21 mouse cellular contexts compared by ENCODE assay signal in the genomic region with DNA sequence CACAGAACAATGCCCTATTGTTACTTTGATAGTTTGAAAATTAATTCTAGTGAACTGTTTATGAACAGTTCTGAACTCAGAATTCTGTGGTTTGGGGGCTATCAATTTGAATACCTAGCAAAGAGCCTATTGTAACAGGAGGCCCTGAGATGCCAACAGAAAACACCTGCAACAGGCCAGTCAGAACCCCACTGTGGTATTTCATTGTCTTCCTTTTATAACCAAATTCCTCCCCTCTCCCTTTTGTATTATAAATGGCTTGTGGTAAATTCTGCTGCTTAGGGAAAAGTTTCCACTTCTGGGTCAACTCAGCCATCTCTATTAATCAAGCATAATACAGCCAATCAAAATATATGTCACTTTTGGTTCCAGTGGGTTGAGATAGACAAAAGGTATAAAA.
DNase-seq lines count a peak whose midpoint lies in the region; TF ChIP-seq lines count a peak whose summit lies in the region.
"Had no signal": no experiment of that assay in that cellular context is flagged by ENCODE, and none has a peak within 500 bp of the region (broad histone marks: within the 10 kb centered on the region; RNA-seq: fewer than 3 reads in every experiment).

No protein-coding gene starts in this region.

- H3K4me1 ChIP-seq in ES-Bruce4 (ENCODE audit: control insufficient read depth, insufficient read depth, low read length), result no peaks in the 10 kb centered on the region
- H3K4me1 ChIP-seq: embryonic facial prominence, embryonic 10.5 days; embryonic facial prominence, embryonic 12.5 days; forebrain, embryonic 13.5 days; forebrain, embryonic 15.5 days had no signal

- no peak overlapping the region for H3K4me3 ChIP-seq in ES-Bruce4 (ENCODE audit: low read depth, low read length)
- H3K4me3 ChIP-seq: embryonic facial prominence, embryonic 10.5 days; embryonic facial prominence, embryonic 12.5 days; forebrain, embryonic 13.5 days; forebrain, embryonic 15.5 days had no signal

- no peak overlapping the region for H3K9ac ChIP-seq in ES-Bruce4 (ENCODE audit: low read depth, poor library complexity, severe bottlenecking)
- H3K9ac ChIP-seq: embryonic facial prominence, embryonic 12.5 days; forebrain, embryonic 13.5 days; forebrain, embryonic 15.5 days; forebrain, postnatal 0 days had no signal

- H3K27me3 ChIP-seq in ES-Bruce4 (ENCODE audit: control insufficient read depth, insufficient read depth, low read length, poor library complexity, severe bottlenecking), result no peaks in the 10 kb centered on the region
- H3K27me3 ChIP-seq: CH12.LX; embryonic facial prominence, embryonic 12.5 days; forebrain, embryonic 13.5 days; forebrain, embryonic 15.5 days had no signal

- H3K27ac ChIP-seq in ES-Bruce4 (ENCODE audit: insufficient read depth, low read length), result peak overlapping the region; percentile 51
- H3K27ac ChIP-seq: embryonic facial prominence, embryonic 10.5 days; embryonic facial prominence, embryonic 12.5 days; forebrain, embryonic 13.5 days; forebrain, embryonic 15.5 days had no signal

- TF ChIP-seq POLR2A in ES-Bruce4 (IDR thresholded peaks at IDR 0.05; ENCODE audit: insufficient read depth, low read length), result no peak

- no peak for TF ChIP-seq CTCF in ES-Bruce4 (IDR thresholded peaks at IDR 0.05; ENCODE audit: low read depth, low read length)

- no peak for TF ChIP-seq EP300 in ES-Bruce4 (IDR thresholded peaks at IDR 0.05; ENCODE audit: insufficient read depth, low read depth, low read length)

- H3K36me3 ChIP-seq in ES-Bruce4 (ENCODE audit: control insufficient read depth, insufficient read depth, low read length, poor library complexity, severe bottlenecking), result no peaks in the 10 kb centered on the region
- H3K36me3 ChIP-seq: embryonic facial prominence, embryonic 10.5 days; embryonic facial prominence, embryonic 12.5 days; forebrain, embryonic 15.5 days had no signal

- peak; percentile 79 for DNase-seq in Muller cell, postnatal 12 days (ENCODE audit: inconsistent ontology term)
- peak; percentile 38 for DNase-seq in ZHBTc4 (ENCODE audit: low read depth, low spot score)
- DNase-seq in urinary bladder, postnatal 10 days (ENCODE audit: low spot score), result no peak
- no peak for DNase-seq in adrenal gland, postnatal 14 days
- DNase-seq: adrenal gland, adult 2 months; adrenal gland, postnatal 10 days; adrenal gland, postnatal 36 days; B cell, adult 2 months; cerebellum, adult 11-12 months; cerebellum, adult 2 months; cerebellum, adult 9-10 months; cerebellum, postnatal 10 days; cerebellum, postnatal 25 days; forebrain, postnatal 0 days had no signal

- H3K9me3 ChIP-seq in ES-Bruce4 (replicated peaks; ENCODE audit: control insufficient read depth, insufficient read depth, low read length, poor library complexity, severe bottlenecking), result no peaks in the 10 kb centered on the region; the same call in 1 of the 2 replicates
- H3K9me3 ChIP-seq: embryonic facial prominence, embryonic 10.5 days; embryonic facial prominence, embryonic 12.5 days; forebrain, embryonic 13.5 days; forebrain, embryonic 15.5 days; G1E had no signal

Comparison
In these comparisons a context has a peak if more than half of its experiments do, and no peak if none do; other contexts are left out.
1. DNase-seq: peak in Muller cell, postnatal 12 days (single experiment) and ZHBTc4 (single experiment); none in urinary bladder, postnatal 10 days (single experiment) and adrenal gland, postnatal 14 days (single experiment).